Mouse (Mus musculus): ENCODE measurements around the gene Gm37240. TPM values are rescaled to one million over a fixed set of nuclear protein-coding genes. Genes with fewer than 3 reads are reported as not detected.

Gene Gm37240
- polyA plus RNA-seq, 1 experiment from 2014 or later: 0.16 TPM

DNA sequence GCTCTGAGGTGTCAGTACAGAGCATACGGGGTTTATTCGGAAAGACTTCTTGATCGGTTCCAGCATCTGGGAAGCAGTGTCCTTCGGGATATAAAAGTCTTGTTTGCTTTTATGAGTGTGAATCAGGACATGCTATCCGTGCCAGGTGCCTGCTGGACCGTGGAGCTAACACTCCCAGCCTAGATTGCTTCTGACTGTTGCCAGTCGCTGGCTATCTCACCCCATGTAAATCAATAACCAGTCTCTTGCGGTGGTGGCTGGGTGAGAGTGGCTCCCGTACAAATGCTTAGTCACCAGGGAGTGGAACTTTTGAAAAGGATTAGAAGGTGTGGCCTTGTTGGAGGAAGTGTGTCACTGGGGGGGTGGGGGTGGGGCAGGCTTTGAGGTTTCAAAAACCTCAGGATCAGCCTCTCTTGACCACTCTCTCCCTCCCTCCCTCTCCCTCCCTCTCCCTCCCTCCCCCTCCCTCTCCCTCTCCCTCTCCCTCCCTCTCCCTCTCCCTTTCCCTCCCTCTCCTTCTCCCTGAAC lies 1277.1 kb downstream of the Gm37240 start:
- H3K27ac ChIP-seq: no peak overlapping the region
- ATAC-seq: no peak
- H3K4me1 ChIP-seq (replicated peaks): no peaks in the 10 kb centered on the region
- WGBS: 80% methylated on average over 9 of the region's 9 CpGs
- no peak overlapping the region for H3K4me2 ChIP-seq (replicated peaks)
- H3K4me3 ChIP-seq (replicated peaks): no peak overlapping the region
- no peaks in the 10 kb centered on the region for H3K36me3 ChIP-seq
- H3K9ac ChIP-seq (replicated peaks): no peak overlapping the region
- H3K9me3 ChIP-seq: peaks cover 4% of the 10 kb centered on the region; the same call in 1 of the 2 replicates
- H3K27me3 ChIP-seq: no peaks in the 10 kb centered on the region

DNA sequence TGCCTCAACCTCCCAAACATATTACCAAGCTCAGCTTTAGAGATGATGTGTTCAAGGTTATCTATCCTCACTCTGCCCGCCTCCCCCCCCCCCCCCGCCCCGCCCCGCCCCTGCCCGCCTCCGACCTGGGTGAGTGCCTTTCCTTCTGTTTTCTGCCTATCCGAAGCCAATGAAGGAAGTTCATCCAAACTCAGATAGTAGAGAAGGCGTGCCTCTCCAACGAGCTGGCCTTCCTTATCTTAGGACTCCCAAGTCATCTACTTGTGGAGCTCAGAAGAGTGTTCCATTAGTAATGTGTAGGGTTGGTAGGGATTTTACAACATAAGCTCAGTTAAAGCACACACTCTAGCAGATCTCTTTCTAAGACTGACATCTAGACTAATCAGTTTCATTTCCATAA lies 1284.1 kb downstream of the Gm37240 start:
- Histone ChIP-seq H3K27me3 (peaks cover 3% of the 10 kb centered on the region; the same call in 1 of the 2 replicates), H3K9me3 (peaks cover 4% of the 10 kb centered on the region; the same call in 1 of the 2 replicates), H3K4me3 (replicated peaks) (no peak overlapping the region), H3K27ac (no peak overlapping the region), H3K9ac (replicated peaks) (no peak overlapping the region), H3K4me2 (replicated peaks) (no peak overlapping the region), H3K4me1 (replicated peaks) (no peaks in the 10 kb centered on the region), H3K36me3 (no peaks in the 10 kb centered on the region)
- 71% methylated on average over 9 of the region's 9 CpGs for WGBS
- no peak for ATAC-seq

DNA sequence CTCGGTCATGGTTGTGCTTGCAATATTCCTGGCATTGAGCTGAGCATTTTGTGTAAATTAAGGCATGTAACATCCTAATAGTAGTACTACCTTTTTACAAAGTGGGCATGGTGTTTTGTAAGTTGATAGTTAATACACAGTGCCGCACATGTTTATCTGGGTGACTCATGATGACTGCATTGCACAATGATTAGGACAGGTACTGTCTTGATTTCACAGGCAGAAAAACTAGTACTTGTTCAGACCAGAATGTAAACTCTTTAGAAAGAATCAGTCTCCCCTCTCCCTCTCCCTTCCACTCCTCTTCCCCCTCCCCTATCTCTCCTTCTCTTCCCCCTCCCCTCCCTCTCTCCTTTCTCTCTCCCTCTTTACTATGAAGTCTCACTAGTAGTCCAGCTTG lies 1284.6 kb downstream of the Gm37240 start:
- H3K9ac ChIP-seq (replicated peaks): no peak overlapping the region
- no peak overlapping the region for H3K4me2 ChIP-seq (replicated peaks)
- no peaks in the 10 kb centered on the region for H3K36me3 ChIP-seq
- 96% methylated on average over 2 of the region's 2 CpGs for WGBS
- peaks cover 7% of the 10 kb centered on the region for H3K27me3 ChIP-seq
- no peak overlapping the region for H3K27ac ChIP-seq
- no peaks in the 10 kb centered on the region for H3K4me1 ChIP-seq (replicated peaks)
- no peak overlapping the region for H3K4me3 ChIP-seq (replicated peaks)
- ATAC-seq: no peak
- H3K9me3 ChIP-seq: peaks cover 4% of the 10 kb centered on the region; the same call in 1 of the 2 replicates

DNA sequence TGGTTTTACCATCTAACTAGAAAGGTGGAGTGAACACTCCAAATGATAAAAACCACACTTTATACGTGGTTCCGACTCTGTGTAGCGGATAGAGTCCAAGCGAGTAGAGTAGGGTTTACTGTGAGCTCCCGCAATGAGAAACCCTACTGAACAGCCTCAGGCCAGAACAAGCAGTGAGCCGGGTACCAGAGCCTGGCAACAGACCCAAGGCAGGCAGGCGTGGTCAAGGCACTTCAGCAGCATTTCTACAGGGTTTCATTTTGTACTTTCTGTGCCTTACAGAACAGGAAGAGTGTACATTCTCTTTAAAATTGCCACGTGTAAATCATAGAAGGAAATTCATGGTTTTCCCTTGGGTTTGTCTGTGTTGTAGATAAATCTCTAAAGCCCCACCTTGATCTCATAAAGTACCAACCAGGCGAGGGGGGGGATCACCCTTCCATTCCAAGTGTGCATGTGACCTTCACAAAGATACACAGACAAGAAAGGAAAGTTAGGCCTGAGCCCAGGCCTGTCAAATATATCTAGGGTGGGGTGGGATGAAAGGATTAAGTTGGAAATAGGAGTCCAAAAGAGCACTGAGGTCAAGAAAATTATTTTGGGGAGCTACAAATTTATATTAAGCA lies 1285.3 kb downstream of the Gm37240 start:
- no peak overlapping the region for H3K4me3 ChIP-seq (replicated peaks)
- H3K36me3 ChIP-seq: no peaks in the 10 kb centered on the region
- peaks cover 12% of the 10 kb centered on the region for H3K27me3 ChIP-seq
- 83% methylated on average over 9 of the region's 9 CpGs for whole genome bisulfite sequencing
- no peak overlapping the region for H3K9ac ChIP-seq (replicated peaks)
- no peak for ATAC-seq
- H3K4me2 ChIP-seq (replicated peaks): no peak overlapping the region
- no peaks in the 10 kb centered on the region for H3K4me1 ChIP-seq (replicated peaks)
- H3K9me3 ChIP-seq: peaks cover 4% of the 10 kb centered on the region; the same call in 1 of the 2 replicates
- no peak overlapping the region for H3K27ac ChIP-seq

DNA sequence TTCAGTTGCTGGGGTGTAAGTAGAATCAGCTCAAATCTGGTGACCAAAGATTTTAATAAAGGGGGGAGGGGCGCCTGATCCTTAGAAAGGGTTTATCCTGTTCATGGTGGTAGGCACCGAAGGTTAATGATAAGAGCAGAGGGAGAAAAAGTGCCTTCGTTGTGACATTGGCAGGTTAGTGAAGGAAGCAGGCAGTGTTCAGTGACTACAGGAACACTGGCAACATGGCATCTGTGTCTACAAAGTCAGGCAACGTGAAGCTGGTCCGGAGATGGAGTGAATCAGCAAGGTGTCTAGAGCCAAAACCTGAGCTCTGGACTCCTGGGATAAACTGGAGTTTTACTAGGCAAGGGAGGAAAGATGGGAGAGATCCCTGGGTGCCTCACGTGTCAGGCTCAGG lies 1288.6 kb downstream of the Gm37240 start:
- Histone ChIP-seq H3K9ac (replicated peaks) (no peak overlapping the region), H3K4me3 (replicated peaks) (no peak overlapping the region), H3K27ac (no peak overlapping the region), H3K4me1 (replicated peaks) (peaks cover 15% of the 10 kb centered on the region), H3K36me3 (no peaks in the 10 kb centered on the region), H3K4me2 (replicated peaks) (no peak overlapping the region), H3K27me3 (peaks cover 20% of the 10 kb centered on the region), H3K9me3 (no peaks in the 10 kb centered on the region)
- 86% methylated on average over 6 of the region's 6 CpGs for WGBS
- ATAC-seq: no peak

DNA sequence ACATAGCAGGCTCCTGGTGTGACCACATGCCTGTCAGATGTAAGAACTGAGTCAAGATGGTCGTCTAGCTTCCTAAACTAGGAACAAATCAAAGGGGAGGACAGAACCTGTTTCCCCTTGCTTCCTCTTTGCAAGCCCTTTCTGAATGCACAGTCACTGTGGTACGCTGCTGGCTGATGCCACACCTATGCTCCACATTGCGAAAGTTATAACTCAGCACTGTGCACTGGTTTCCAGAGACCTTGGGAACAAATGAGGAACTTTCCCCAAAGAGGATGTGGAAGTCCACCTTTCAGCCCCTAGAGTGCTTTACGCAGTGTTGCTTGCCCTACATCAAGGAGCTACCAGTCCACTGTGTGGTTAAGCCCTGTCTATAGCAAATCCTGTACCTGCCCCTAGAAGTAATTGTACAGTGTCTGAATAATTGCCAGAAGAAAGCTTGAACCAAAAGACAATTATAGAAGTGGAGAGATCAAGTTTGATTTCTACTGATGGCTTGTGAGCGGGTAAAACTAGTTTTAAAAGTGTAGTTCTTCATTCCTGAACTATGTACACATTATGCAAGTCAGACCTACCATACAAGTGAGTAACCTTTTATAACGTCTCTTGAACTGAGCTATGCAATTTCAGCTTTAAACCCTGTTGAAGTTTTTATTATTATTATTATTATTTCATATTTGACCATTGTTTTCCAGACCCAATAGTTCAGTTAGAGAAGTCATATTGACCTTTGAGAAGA lies 1289.2 kb downstream of the Gm37240 start:
- no peak for ATAC-seq
- WGBS: 84% methylated on average over 6 of the region's 6 CpGs
- Histone ChIP-seq H3K9ac (replicated peaks) (no peak overlapping the region), H3K36me3 (no peaks in the 10 kb centered on the region), H3K4me2 (replicated peaks) (no peak overlapping the region), H3K4me1 (replicated peaks) (peaks cover 15% of the 10 kb centered on the region), H3K27ac (no peak overlapping the region), H3K27me3 (peaks cover 25% of the 10 kb centered on the region), H3K9me3 (no peaks in the 10 kb centered on the region), H3K4me3 (replicated peaks) (no peak overlapping the region)

DNA sequence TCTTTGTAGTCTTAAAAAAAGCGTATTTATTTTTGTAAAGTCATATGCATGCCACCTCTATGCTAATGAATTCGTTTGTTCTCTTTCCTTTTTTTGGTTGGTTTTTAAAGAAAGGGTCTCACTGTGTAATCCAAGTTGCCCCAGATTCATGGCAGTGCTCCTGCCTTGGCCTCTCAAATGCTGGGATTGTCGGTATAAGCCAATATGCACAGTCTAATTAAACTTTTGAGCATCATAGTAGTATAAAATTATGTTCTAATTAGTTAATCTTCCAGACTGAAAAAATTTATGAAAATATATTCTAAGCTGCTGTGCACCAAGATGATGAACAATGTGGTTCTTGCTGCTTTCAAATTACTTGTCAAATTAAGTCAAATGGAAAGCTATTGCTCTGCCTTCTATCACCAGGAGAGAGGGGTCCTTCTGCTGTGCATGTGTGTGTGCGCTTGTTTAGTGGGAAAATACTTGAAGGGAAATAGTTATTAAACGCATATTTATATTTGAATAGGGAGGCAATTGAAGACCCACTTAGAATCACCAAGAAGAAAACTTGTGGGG lies 1291.6 kb downstream of the Gm37240 start:
- peaks cover 15% of the 10 kb centered on the region for H3K4me1 ChIP-seq (replicated peaks)
- H3K27ac ChIP-seq: no peak overlapping the region
- no peak for ATAC-seq
- no peaks in the 10 kb centered on the region for H3K36me3 ChIP-seq
- 36% methylated on average over 5 of the region's 5 CpGs for WGBS
- no peak overlapping the region for H3K9ac ChIP-seq (replicated peaks)
- H3K27me3 ChIP-seq: peaks cover 40% of the 10 kb centered on the region
- no peaks in the 10 kb centered on the region for H3K9me3 ChIP-seq
- peak overlapping the region; percentile 41 for H3K4me2 ChIP-seq (replicated peaks)
- no peak overlapping the region for H3K4me3 ChIP-seq (replicated peaks)

DNA sequence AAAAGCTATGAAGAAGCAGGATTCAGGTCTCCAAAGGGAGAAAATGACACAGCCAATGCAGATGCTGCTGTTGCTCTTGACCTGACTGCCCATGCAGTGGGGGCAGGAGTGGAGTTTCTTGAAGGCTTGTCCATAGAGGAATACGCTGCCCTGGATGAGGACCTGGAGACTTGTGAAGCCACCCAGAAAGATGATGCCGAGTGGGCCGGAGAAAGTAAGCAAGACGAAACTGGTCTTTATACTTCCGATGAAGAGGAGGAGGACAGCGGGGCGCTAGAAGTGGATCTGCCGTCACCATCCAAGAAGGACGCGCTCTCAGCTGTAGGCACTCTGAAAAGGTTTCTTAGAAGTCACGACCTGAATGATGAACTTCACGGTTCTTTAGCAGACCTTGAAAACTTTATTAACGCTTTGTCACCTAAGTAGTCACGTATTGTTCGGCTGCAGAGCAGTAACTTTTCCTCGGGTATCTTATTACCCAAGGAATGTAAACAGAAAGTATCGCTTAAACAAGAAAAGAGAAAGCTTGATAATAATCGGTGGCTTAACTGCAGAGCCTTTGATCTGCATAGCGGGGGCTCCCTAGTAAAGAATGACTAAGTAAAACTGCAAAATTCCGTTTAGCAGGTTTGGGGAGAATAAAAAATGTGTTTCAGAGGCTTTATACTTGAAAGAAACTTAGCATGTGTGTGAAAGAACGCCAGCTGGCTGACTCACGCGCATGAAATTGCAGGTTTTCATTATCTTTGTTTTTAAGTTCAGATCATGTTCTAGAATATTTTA lies 1292.2 kb downstream of the Gm37240 start:
- no peak for ATAC-seq
- no peak overlapping the region for H3K27ac ChIP-seq
- no peaks in the 10 kb centered on the region for H3K36me3 ChIP-seq
- H3K9ac ChIP-seq (replicated peaks): no peak overlapping the region
- H3K27me3 ChIP-seq: peaks cover 40% of the 10 kb centered on the region
- 9% methylated on average over 23 of the region's 23 CpGs for whole genome bisulfite sequencing
- peak overlapping the region; percentile 15 for H3K4me3 ChIP-seq (replicated peaks)
- H3K4me2 ChIP-seq (replicated peaks): peak overlapping the region; percentile 41
- peaks cover 15% of the 10 kb centered on the region for H3K4me1 ChIP-seq (replicated peaks)
- H3K9me3 ChIP-seq: no peaks in the 10 kb centered on the region

DNA sequence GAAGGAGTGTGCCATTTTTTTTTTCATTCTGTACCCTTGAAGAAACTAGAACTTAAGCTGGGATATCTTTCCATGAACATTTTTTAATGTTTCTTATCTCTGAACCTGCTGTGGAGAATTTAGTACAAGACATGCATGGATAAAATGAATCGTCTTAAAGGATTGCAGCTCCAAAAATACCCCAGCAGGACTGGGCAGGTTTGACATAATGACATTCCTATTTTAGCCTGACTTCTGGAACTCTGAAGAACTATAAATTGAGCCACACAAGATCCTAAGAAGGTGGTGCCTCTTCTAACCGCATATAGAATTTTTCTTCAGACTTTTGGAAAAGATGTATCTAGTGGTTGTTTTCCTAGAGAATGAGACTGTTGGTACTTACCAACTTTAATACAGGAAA lies 1294.0 kb downstream of the Gm37240 start, which contains the start of gene Tigd4:
Tigd4 (plus strand) TSS at position 301 of the 400 bp plus-strand sequence.
- Histone ChIP-seq H3K27me3 (peaks cover 37% of the 10 kb centered on the region), H3K36me3 (no peaks in the 10 kb centered on the region), H3K9me3 (no peaks in the 10 kb centered on the region), H3K4me1 (replicated peaks) (peaks cover 15% of the 10 kb centered on the region), H3K4me3 (replicated peaks) (no peak within 1 kb of the TSS), H3K9ac (replicated peaks) (no peak within 1 kb of the TSS), H3K4me2 (replicated peaks) (no peak within 1 kb of the TSS), H3K27ac (no peak within 1 kb of the TSS)
- ATAC-seq: no peak
- 92% methylated on average over 2 of the region's 2 CpGs for WGBS

DNA sequence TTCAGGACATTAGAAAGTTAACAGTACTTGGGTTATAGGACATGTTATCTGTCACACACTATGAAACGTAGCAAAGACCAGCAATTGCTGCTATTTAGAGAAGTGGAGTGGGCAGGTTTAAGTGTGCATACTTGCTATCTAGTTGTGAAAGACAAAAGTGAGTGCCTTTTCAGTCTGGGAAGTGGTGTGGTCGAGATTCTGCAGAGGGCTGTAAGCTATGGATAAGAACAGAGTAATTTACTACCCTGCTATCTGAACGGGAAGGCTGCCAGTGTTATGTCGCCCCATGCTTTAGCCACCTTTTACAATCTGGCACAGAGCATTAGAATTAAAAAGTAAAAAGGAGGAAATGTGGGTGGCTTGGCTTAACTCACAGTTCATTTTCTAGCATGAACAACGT lies 1300.6 kb downstream of the Gm37240 start:
- WGBS: 72% methylated on average over 5 of the region's 5 CpGs
- H3K36me3 ChIP-seq: no peaks in the 10 kb centered on the region
- H3K27ac ChIP-seq: no peak overlapping the region
- no peaks in the 10 kb centered on the region for H3K9me3 ChIP-seq
- no peak overlapping the region for H3K4me2 ChIP-seq (replicated peaks)
- H3K27me3 ChIP-seq: peaks cover 4% of the 10 kb centered on the region; the same call in 1 of the 2 replicates
- no peak overlapping the region for H3K4me3 ChIP-seq (replicated peaks)
- H3K9ac ChIP-seq (replicated peaks): no peak overlapping the region
- peaks cover 11% of the 10 kb centered on the region for H3K4me1 ChIP-seq (replicated peaks)
- ATAC-seq: no peak

DNA sequence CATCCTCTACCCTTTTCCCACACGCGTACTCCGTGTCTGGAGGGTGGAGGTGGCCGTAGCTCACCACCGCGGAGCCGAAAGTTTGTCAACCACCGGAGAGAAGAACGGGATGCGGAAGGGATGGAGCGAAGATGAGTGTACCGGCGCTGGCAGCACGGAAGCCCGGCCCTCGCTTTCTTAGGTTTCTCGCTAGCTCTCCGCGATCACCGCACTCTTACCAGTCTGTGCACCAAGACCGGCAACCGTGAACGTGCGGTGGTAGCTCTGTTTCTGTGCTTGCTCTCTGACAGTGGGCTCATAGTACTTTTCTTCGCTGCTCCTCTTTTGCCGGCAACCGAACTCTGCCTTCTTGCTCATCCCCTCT lies 1304.4 kb downstream of the Gm37240 start:
- WGBS: 0% methylated on average over 27 of the region's 27 CpGs
- peak overlapping the region; percentile 88 for H3K4me3 ChIP-seq (replicated peaks)
- H3K4me1 ChIP-seq (replicated peaks): peaks cover 31% of the 10 kb centered on the region
- peak overlapping the region; percentile 85 for H3K9ac ChIP-seq (replicated peaks)
- H3K27ac ChIP-seq: peak overlapping the region; percentile 91
- no peaks in the 10 kb centered on the region for H3K9me3 ChIP-seq
- peak overlapping the region; percentile 95 for H3K4me2 ChIP-seq (replicated peaks)
- peak; percentile 74; the same call in 1 of the 2 replicates for ATAC-seq
- H3K36me3 ChIP-seq: no peaks in the 10 kb centered on the region
- H3K27me3 ChIP-seq: no peaks in the 10 kb centered on the region

Data from midbrain, embryonic 13.5 days (tissue).